Mouse (Mus musculus): ENCODE data around the gene Ggt6.

Ggt6 gene

GRCm38 (mm10) chr11:72475408-72475807 lies 40.1 kb downstream of the Ggt6 start:
- no peak for DNase-seq (ENCODE audit: low spot score)

DNA sequence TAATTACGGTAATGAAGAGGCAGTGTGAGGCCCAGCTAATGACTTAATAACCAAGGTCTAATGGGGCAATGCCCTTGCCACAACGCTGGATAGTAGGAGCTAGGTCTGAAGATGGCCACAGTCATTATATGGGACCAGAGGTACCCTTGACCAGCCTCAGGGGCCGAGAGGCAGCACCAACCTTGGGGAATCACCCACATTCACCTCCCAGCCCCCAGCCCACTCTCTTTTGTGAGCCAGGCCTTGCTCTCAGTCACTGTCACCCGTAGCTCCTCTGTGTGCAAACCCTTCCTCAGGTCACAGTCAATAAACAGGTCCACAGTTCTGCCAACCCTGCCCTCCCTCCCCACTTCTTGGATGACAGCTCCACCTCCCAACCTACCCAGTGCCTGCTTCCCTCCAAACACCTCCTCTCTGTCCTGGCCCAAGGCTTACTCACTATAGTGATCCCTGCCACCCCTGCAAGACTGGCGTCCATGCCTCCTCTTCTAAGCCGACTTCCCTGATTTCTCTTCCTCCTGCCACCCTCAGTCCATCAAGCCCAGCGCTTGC lies 40.8 kb downstream of the Ggt6 start:
- DNase-seq (ENCODE audit: low spot score) = no peak

DNA sequence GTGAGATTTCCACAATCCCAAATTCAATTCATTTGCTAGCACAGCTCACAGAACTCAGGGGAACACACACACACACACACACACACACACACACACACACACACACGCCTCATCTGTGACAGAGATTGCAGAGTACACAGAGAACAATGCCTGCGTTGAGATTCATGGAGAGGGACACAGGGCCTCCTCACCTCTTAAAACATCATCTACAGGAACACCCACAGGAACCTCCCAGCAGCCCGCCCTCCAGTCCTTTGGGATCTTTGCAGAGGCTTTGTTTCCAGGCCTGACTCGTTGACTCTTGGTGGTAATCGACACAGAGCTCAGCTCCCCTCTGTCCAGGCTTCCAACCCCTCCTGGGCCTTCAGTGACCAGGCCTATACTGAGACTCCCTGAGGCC lies 41.9 kb downstream of the Ggt6 start:
- no peak for DNase-seq (ENCODE audit: low spot score)

DNA sequence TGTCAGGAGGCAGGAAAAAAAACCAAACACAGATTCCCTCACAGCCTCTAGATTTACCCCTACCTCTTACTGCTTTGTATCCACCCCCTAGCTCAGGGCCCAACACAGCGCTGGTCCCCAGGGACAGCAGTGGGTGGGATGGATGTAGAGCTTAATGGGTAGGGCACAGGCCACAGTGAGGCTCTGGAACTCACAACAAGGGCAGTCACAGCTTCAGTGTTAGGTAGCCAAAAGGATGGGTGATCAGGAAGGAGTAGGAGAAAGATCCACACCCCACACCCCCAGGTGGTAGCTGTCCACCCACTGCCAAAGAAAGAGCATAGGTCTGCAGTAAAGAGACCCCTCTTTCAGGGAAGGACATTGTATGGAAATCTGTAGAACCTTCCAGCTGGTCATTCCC lies 42.3 kb downstream of the Ggt6 start:
- DNase-seq (ENCODE audit: low spot score) = no peak

GRCm38 (mm10) chr11:72478228-72478627 lies 42.9 kb downstream of the Ggt6 start:
- DNase-seq (ENCODE audit: low spot score) = no peak

DNA sequence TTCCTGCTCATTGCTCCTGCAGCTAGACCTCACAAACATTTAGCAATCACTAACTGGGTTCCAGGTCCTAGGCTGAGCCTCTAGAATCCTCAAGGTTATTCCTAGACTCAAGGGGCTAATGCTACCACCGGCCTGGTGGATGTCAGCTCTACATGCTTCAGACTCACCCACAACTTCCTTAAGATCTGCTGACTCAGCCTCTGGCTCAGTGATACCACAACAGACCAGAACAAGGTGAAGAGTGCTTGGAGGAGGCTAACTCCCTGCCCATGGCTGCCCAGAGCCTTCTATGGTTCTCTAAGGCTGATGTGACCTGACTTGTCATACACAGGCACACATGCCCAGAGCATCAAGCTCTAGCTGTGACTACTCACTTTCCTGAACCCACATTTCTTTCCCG lies 44.2 kb downstream of the Ggt6 start:
- DNase-seq (ENCODE audit: low spot score) = no peak

GRCm38 (mm10) chr11:72481313-72481712 lies 46.0 kb downstream of the Ggt6 start:
- DNase-seq (ENCODE audit: low spot score) = no peak

DNA sequence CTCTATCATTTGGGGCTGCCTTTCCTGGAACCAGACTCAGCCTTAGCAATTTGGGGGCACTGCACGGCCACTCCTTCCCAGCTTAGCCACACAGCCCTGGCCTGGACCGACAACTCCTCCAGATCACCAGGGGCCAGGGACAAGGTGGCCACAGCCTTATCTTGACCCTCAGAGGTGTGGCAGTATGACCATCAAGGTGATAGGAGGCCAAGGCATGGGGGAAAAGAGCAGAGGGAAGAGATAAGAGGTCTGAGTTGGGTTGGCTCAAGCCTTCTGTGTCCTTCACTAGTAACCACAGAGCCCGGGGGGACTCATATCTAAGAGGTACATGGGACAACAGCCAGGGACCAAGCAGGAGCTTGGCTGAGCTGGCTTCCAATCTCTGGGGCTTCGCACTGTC lies 46.6 kb downstream of the Ggt6 start:
- DNase-seq (ENCODE audit: low spot score) = no peak

GRCm38 (mm10) chr11:72484549-72484948 lies 49.2 kb downstream of the Ggt6 start:
- no peak for DNase-seq (ENCODE audit: low spot score)

GRCm38 (mm10) chr11:72485157-72485556 lies 49.8 kb downstream of the Ggt6 start:
- no peak for DNase-seq (ENCODE audit: low spot score)

- no peak for DNase-seq (ENCODE audit: low spot score)
Observed at GRCm38 (mm10) chr11:72485960-72486359, 50.6 kb downstream of the Ggt6 start.

GRCm38 (mm10) chr11:72487171-72487570 lies 51.8 kb downstream of the Ggt6 start:
- DNase-seq (ENCODE audit: low spot score) = no peak

DNA sequence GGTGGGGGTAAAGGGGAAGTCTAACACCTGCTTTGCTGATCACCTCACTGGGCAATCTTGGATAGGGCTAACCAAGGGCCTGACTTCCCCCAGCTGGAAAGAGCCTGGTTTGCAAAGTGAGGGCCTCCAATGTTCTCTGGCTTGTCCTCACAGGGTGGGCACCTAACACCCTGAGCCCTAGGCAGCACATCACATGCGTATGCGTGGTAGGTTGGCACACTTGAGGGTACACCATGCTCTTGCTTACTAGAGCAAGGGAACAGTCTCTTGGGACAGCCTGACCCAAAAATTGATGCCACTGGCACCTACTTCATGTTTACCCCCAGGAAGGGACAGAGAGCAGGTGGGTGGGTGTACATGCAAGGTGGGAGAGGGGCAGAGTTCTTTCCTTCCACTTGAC lies 52.4 kb downstream of the Ggt6 start:
- no peak for DNase-seq (ENCODE audit: low spot score)

Data from testis, postnatal 14 days (tissue).